13 mouse cellular contexts compared by ENCODE assay signal in genomic region chr14:10122176-10122575, GRCm38 (mm10).
"Had no signal": no experiment of that assay in that cellular context is flagged by ENCODE, and none has a peak within 500 bp of the region (broad histone marks: within the 10 kb centered on the region; RNA-seq: fewer than 3 reads in every experiment).

No protein-coding gene starts in this region.

- ATAC-seq: hindbrain, postnatal 0 days; lung, postnatal 0 days had no signal

- DNase-seq: lung, adult 2 months; lung, postnatal 36 days; midbrain, embryonic 14.5 days; right cerebral cortex, adult 18-20 months; right cerebral cortex, postnatal 25 days; thymus, postnatal 36 days had no signal

- H3K27ac ChIP-seq: hindbrain, postnatal 0 days; kidney, postnatal 0 days; layer of hippocampus, adult 2 months; limb, embryonic 12.5 days; liver, embryonic 15.5 days; neural tube, embryonic 12.5 days had no signal

- H3K9ac ChIP-seq: limb, embryonic 12.5 days; liver, embryonic 15.5 days; neural tube, embryonic 12.5 days had no signal

- H3K36me3 ChIP-seq: limb, embryonic 12.5 days; liver, embryonic 15.5 days; neural tube, embryonic 12.5 days had no signal

- H3K9me3 ChIP-seq: limb, embryonic 12.5 days; liver, embryonic 15.5 days; neural tube, embryonic 12.5 days had no signal

- H3K4me1 ChIP-seq: limb, embryonic 12.5 days; liver, embryonic 15.5 days; neural tube, embryonic 12.5 days had no signal

- H3K4me3 ChIP-seq: layer of hippocampus, adult 2 months; limb, embryonic 12.5 days; liver, embryonic 15.5 days; neural tube, embryonic 12.5 days had no signal

- H3K4me2 ChIP-seq: limb, embryonic 12.5 days; liver, embryonic 15.5 days; neural tube, embryonic 12.5 days had no signal

- H3K27me3 ChIP-seq: limb, embryonic 12.5 days; liver, embryonic 15.5 days; neural tube, embryonic 12.5 days had no signal
